Mouse (Mus musculus) cerebellum, postnatal 10 days (tissue): ENCODE measurements around the gene Spata18.

Experiments used
- DNase-seq, 2 experiments: peaks; one replicate each; pipeline ENCODE4 v3.0.0; 2021; ENCODE audit warnings: mixed read lengths in 2 of 2

The Spata18 gene

GRCm38 (mm10) chr5:73667877-73668276 lies 16.7 kb downstream of the Spata18 start:
- no peak for DNase-seq

DNA sequence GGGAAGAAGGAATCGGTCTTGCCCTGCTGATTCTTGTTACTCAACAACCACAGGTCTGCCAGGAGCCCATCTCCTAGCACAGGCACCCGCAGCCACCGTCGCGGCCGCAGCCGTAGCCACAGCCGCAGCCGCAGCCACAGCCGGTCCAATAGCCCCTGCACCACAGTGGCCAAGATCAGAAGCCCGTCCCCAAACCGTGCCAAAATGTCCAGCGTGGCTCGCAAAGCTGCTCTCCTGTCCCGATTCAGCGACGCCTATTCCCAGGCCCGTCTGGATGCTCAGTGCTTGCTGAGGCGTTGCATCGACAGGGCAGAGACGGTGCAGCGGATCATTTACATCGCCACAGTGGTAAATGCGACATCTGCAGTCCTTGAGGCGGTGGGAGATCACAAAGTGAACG lies 18.2 kb downstream of the Spata18 start:
- peak; percentile 60 to 63 for DNase-seq

DNA sequence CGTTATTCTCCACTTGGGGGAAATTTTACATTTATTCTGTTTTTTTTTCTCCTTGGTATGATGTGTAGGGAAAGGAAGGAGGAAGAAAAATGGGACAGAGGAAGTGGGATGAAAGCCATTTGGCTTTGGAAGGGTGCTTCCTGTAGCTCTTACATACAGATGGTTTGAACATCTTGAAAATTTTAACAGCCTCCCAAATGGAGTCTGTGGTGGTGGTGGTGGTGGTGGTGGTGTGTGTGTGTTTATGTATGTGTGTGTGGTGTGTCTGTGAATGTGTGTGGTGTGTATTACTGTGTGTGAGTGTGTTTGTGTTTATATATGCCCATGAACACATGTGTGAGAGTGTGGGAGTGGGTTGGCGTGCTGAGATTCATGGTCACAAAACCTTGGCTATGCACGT lies 24.4 kb downstream of the Spata18 start:
- DNase-seq = no peak

DNA sequence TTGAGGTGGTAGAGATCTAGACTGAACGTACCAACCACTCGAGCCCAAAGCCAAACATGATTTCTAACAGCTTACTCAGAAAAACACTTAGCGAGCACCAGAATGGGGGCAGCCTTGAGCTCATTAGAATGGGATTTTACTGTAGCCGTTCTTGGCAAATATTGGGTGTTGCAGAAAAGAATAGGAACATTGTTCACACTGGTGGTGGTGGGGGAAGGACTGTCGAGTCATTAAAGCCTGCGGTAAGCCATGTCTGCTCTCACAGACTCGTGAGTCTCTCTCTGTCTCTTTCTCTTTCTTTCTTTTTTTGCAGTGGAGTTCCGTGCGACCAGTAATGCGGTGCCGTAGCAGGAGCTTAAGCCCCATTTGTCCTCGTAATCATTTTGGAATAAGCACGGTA lies 25.4 kb downstream of the Spata18 start:
- no peak for DNase-seq

DNA sequence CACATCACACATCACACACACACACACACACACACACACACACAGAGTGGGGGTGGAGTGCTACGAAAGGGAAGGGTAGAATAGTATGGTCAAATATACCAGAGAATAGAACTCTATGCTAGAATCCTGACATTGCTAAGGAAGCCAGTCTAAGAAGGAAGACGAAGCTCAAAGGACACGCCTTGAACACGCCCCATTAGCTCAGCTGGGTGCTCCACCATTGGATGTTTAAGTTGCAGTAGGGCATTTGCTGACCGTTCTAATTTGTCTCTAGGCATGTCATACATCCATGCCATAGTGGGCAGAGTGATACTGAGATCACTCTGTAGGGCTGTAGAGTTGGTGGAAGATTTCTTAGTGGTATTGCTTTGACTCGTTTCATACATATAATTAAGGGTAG lies 32.0 kb downstream of the Spata18 start:
- no peak for DNase-seq

GRCm38 (mm10) chr5:73683706-73684409 lies 32.7 kb downstream of the Spata18 start:
- DNase-seq = peak; percentile 19 to 23

GRCm38 (mm10) chr5:73686149-73686548 lies 35.0 kb downstream of the Spata18 start:
- peak; percentile 59 to 72 for DNase-seq

DNA sequence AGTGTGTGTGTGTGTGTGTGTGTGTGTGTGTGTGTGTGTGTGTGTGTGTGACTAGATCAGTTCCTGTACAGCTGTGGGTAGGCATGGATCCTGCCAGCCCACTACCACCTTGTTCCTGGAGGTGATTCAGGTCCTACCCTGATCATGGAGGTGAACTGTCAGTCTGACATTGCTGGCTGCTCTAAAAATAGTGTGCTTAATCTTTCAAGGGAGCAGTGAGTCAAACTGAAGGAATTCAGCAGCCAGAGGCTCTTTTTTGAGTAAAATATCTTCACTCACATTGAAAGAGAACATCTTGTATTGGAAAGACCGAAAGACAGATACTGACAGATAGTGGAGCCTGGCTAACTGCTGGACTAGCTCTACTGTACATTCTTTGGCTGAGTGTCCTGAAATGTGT lies 37.4 kb downstream of the Spata18 start:
- DNase-seq = no peak

- no peak for DNase-seq
Measured at GRCm38 (mm10) chr5:73690146-73690545, 39.0 kb downstream of the Spata18 start.

- no peak for DNase-seq
Measured at GRCm38 (mm10) chr5:73691723-73692520, 40.7 kb downstream of the Spata18 start.

DNA sequence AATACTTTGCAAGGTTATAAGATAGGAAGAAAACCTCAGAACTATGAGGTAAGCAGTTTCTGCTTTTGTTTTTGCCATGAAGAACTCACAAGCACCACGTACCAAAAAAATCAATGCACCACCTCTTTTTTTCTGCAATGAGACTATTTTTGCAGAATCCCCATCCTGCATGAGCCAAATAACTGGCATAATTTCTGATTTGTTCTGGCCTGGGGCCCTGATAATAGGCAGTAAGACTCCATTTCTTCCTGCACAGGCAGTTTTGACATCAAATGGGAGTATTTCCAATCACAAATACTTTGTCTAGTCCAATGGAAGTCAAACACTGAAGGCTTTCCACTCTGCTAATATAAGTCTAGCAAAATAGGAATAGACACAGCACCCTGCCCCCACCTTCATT lies 42.6 kb downstream of the Spata18 start:
- no peak for DNase-seq

DNA sequence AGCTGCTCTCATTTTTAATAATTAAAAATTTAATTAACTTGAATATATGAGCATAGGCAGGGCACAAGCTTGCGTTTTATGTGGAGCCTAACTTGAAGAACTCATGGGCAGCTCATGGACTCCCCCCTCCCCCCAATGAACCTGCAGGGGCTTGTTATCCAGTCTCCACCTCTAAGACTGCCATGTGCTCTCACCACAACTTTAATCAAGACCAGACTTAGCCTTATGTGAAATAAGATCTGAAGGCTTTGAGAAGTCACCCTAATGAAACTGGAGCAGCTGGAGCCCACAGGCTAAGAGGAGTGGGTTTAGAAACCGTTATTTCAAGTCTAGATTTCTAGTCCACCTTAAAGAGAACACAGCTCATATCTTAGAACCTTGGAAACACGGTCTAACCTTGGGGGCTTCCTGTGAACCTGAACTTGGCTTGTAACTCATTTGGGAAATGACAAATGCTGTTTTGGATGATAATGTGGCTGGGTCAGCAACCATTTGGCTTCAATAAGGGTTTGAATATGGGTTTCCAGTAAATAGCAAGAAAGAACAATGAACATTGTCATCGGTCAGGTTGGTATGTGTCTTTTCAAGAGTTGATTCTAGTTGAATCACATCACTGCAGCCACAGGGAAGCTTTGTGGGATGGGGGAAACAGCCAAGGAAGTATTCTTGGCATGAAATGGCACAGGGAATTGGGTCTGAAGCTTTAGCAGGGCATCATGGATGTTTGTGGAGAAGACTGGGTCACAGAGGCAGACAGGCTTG lies 43.3 kb downstream of the Spata18 start:
- DNase-seq = no peak

GRCm38 (mm10) chr5:73697700-73698099 lies 46.5 kb downstream of the Spata18 start:
- no peak for DNase-seq

GRCm38 (mm10) chr5:73701063-73701890 lies 50.1 kb downstream of the Spata18 start:
- no peak for DNase-seq

- DNase-seq = no peak
Measured at GRCm38 (mm10) chr5:73701946-73702710, 50.9 kb downstream of the Spata18 start.

- no peak for DNase-seq
Measured at GRCm38 (mm10) chr5:73703096-73703495, 51.9 kb downstream of the Spata18 start.

DNA sequence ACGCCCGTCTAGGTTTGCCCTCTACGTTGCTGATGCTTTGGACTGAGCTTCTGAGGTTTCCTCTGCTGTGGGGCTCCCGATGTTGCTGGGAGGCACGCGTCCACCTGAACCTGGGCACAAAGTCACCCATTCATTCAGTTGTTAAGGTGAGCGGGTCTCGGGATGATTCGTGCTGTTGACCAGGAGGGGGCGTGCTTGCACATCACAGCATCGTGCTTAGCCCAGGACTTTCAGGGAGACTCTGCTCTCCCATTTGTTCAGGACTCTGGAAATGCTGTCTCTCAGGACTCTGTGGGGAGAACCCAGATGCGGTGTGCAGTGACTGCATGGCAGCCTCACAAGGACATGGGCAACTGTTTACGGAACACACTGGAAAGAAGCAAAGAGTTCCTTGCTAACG lies 53.1 kb downstream of the Spata18 start:
- DNase-seq = no peak

DNA sequence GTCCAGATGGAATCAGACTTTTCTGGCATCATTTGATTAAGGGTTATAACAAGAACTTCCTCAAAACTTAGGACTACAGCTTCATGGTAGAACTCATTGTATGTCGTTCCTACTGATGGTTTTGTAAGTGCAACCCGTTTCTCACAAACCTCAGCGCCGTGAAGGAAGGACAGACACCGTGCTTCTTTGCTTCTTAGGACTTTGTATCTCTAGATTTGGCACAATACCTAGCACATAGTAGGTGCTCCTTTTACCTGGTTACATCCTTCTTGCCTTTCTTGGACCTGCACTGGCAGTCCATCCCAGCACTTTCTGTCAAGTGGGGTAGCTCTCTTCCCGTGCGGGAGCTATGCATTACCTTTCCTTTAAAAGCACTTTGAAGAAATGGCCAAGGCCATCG lies 53.6 kb downstream of the Spata18 start:
- DNase-seq = no peak

DNA sequence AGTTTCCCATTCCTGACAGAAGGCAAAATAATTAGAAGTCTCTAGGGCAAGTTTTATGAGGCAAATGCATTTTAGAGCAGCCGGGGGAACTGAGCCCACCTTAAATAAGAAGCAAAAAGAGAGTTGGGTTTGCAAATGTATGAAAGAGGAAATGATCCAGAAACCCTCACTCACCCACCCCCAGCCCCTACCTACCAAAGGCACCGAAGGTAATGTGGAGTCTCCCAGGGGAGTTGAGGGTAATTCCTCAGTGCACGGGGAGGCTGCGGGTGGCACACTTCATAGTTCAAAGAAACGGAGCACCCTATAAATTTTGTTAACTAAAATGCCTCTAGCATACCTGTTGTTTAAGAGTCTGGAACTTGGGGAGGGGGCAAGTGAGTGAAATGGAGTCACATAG lies 54.1 kb downstream of the Spata18 start:
- no peak for DNase-seq

DNA sequence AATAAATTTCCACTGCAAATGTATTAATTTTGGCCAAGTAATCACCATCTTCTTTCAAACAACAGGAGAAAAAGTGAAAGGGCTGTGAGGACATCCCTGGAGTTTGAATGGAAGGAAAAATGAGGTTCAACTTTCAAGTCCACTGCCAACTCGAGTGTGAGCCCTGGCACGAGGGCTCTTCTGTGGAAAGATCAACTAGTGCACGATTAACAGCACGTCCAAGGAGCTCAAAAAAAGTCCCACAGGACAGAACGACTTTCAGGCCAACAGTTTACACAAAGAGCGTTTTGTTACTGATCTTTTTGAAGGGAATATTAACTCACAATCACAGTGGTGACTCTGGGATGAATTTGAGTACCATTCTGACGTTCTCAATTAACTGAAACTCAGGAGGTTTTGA lies 61.7 kb downstream of the Spata18 start:
- no peak for DNase-seq

GRCm38 (mm10) chr5:73716941-73717340 lies 65.8 kb downstream of the Spata18 start:
- no peak for DNase-seq
